Mouse (Mus musculus): ENCODE results near the gene Otor.
A peak's percentile ranks its signal among the peaks of the same experiment; 100 is the strongest.

Otor gene

GRCm38 (mm10) chr2:143131098-143131646 is 52.9 kb downstream of the Otor start:
- peak; percentile 19 to 58 for DNase-seq

Measured in cerebellum, postnatal 25 days (tissue).